Mouse (Mus musculus): ENCODE data around the gene Ptges2.

- TF ChIP-seq E2F4 (IDR thresholded peaks at IDR 0.05; ENCODE audit: insufficient replicate concordance, low read depth, low read length) (no peak), ZC3H11A (IDR thresholded peaks at IDR 0.05; ENCODE audit: low read depth, low read length) (no peak)
These were observed 31.6 kb upstream of the Ptges2 start for GRCm38 (mm10) chr2:32364121-32364520.
